Mouse (Mus musculus) lung, embryonic 14.5 days (tissue): ENCODE results near the gene Cfap97. TPM values are rescaled to one million over a fixed set of nuclear protein-coding genes. Genes with fewer than 3 reads are reported as not detected.

Source experiments
- ATAC-seq: fragments of 200-750 bp; cut with Nextera tagmentation; 2 replicates; pipeline ENCODE4 v1.8.0; 2017; ENCODE audit warnings: mild to moderate bottlenecking, moderate TSS enrichment, moderate library complexity; ENCODE audit not compliant: insufficient read depth
- DNase-seq: peaks from one replicate; pipeline ENCODE4 v3.0.0-alpha.2; 2015
- H3K27ac ChIP-seq: fragments of 300-500 bp; sonication (generic); 2 replicates; pipeline ENCODE4 v1.5.1; 2014; ENCODE audit warnings: low read depth, mild to moderate bottlenecking, moderate library complexity
- H3K27me3 ChIP-seq: fragments of 300-500 bp; sonication (generic); 2 replicates; pipeline ENCODE4 v1.6.1; 2014; ENCODE audit warnings: low read length, control low read depth; ENCODE audit not compliant: insufficient read depth
- H3K36me3 ChIP-seq: fragments of 300-500 bp; sonication (generic); 2 replicates; pipeline ENCODE4 v1.6.1; 2014; ENCODE audit warnings: control low read depth; ENCODE audit not compliant: insufficient read depth
- H3K4me1 ChIP-seq: fragments of 300-500 bp; sonication (generic); 2 replicates; pipeline ENCODE4 v1.6.1; 2014; ENCODE audit warnings: antibody characterized with exemption, control low read depth; ENCODE audit not compliant: insufficient read depth
- H3K4me2 ChIP-seq: fragments of 300-500 bp; sonication (generic); 2 replicates; pipeline ENCODE4 v1.6.1; 2014; ENCODE audit warnings: mild to moderate bottlenecking
- H3K4me3 ChIP-seq: fragments of 300-500 bp; sonication (generic); 2 replicates; pipeline ENCODE4 v1.5.1; 2014; ENCODE audit warnings: low read depth, low read length
- H3K9ac ChIP-seq: fragments of 300-500 bp; sonication (generic); 2 replicates; pipeline ENCODE4 v1.6.1; 2014
- H3K9me3 ChIP-seq: fragments of 300-500 bp; sonication (generic); 2 replicates; pipeline ENCODE4 v1.6.1; 2016; ENCODE audit warnings: low read depth, low read length, control low read depth
- CTCF ChIP-seq: IDR thresholded peaks from 2 replicates; pipeline ENCODE4 v1.5.1; 2016; ENCODE audit warnings: antibody characterized with exemption, low read depth
- WGBS: fragments of 180-500 bp; shearing (Covaris S2); extraction: QIAGEN DNeasy Blood & Tissue Kit; methylation state at CpG from one replicate; pipeline ENCODE4 v1.1.7; 2014; 5-methylcytosine and 5-hydroxymethylcytosine counted together
- polyA plus RNA-seq: library from polyadenylated mRNA; unstranded; fragments of >200 nt; fragmentation: Nextera tagmentation; extraction: Ambion mirVana; gene quantifications from 2 replicates; pipeline ENCODE4 v1.2.1, GENCODE M21; 2014

Gene Cfap97
- polyA plus RNA-seq, 1 experiment from 2014 or later: 24.1 TPM

DNA sequence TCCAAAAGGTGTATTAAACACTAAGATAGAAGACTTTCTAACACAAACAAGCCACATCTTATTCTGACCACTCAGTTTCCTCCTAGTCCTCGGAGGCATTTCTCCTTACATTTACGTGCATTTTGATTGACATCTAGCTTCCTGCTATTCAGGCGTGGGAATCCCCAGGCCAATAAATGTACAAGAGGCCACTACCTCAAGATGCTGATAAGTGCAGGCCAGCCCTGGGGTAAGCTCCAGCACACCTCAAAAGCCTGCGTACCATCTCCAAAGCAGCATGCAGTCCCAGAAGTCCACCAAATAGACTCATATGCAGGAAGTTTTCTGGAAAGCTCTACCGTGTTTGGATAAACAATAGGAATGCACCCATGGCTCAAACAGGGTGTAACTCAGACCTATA lies 8.1 kb upstream of the Cfap97 start:
- ATAC-seq: no peak
- Histone ChIP-seq H3K4me2 (no peak overlapping the region), H3K9ac (no peak overlapping the region), H3K27ac (no peak overlapping the region), H3K27me3 (no peaks in the 10 kb centered on the region), H3K4me3 (no peak overlapping the region), H3K9me3 (no peaks in the 10 kb centered on the region), H3K4me1 (no peaks in the 10 kb centered on the region), H3K36me3 (no peaks in the 10 kb centered on the region)
- TF ChIP-seq CTCF: no peak
- WGBS: 68% methylated on average over 5 of the region's 5 CpGs
- DNase-seq: no peak

DNA sequence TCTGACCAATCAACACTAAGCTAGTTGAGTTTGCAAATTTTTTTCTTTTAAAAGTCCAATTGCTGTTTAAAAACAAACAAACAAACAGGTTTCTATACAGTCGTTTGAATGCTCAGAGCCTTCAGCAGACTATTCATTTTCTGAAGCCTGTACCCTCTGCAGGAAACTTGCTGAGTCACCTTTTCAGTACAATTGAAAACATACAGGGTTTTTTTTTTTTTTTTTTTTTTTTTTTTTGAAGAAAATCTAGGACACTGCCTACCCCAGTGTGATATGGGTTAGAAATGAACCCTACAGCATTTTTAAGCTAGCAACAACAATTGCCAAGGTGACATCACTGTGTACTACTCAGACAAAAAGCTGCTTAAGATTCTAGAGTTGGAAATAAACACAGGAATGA lies 7.6 kb upstream of the Cfap97 start:
- Histone ChIP-seq H3K27ac (no peak overlapping the region), H3K9me3 (no peaks in the 10 kb centered on the region), H3K27me3 (no peaks in the 10 kb centered on the region), H3K4me2 (no peak overlapping the region), H3K36me3 (no peaks in the 10 kb centered on the region), H3K4me3 (no peak overlapping the region), H3K9ac (no peak overlapping the region), H3K4me1 (no peaks in the 10 kb centered on the region)
- no peak for ATAC-seq
- TF ChIP-seq CTCF: no peak
- DNase-seq: no peak
- WGBS: 25% methylated on average over 1 of the region's 1 CpGs

DNA sequence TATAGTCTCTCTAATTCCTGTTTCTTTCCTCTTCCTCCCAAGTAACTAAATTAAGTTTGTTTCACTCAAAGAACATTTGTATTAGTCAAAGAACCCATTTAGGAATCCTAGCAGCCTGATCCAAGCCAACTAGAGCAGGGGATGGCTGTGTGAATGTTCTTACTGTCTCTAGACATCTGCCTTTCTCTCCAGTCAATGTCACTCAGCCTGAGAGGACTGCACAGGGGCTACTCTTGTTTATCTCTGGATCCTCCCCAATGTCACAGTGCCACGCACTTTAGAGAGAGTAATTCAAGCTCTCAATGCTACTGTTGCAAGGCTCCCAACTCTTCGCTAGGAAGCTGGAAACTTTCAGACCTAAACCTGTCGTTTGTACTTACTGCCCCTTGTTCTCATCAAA lies 5.4 kb upstream of the Cfap97 start:
- H3K4me2 ChIP-seq: no peak overlapping the region
- 40% methylated on average over 3 of the region's 3 CpGs for WGBS

DNA sequence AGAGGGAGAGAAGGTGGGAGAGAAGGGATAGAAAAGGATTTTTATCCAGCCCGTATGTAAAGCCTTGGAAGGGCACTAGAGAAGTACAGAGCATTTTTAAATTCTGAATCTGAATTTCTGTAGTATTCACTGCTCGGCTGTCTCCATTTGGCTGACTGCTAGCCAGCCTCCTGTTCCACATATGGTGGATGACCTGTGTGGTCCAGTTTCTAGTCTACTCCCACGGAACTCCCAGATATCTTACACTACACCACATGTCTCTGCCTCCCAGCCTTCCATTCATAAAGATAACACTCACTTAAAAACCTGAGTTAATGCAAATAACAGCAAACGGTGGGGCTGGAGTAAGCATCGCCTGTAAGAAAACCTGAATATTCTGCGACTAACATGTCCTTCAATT lies 2.3 kb upstream of the Cfap97 start:
- no peak overlapping the region for H3K4me2 ChIP-seq
- H3K36me3 ChIP-seq: no peaks in the 10 kb centered on the region
- no peak overlapping the region for H3K9ac ChIP-seq
- H3K27ac ChIP-seq: no peak overlapping the region
- H3K9me3 ChIP-seq: no peaks in the 10 kb centered on the region
- 61% methylated on average over 6 of the region's 6 CpGs for WGBS
- TF ChIP-seq CTCF: no peak
- ATAC-seq (no peak), DNase-seq (no peak)
- no peak overlapping the region for H3K4me3 ChIP-seq
- H3K4me1 ChIP-seq: no peaks in the 10 kb centered on the region
- 0 out of 2 replicates have a peak, but pooled peaks cover 4% of the 10 kb centered on the region for H3K27me3 ChIP-seq

More for the DNA sequence above, 5.4 kb upstream of the Cfap97 start:
- no peak for TF ChIP-seq CTCF
- no peaks in the 10 kb centered on the region for H3K4me1 ChIP-seq
- no peak overlapping the region for H3K27ac ChIP-seq
- no peaks in the 10 kb centered on the region for H3K27me3 ChIP-seq
- ATAC-seq (no peak), DNase-seq (no peak)
- no peaks in the 10 kb centered on the region for H3K9me3 ChIP-seq
- no peaks in the 10 kb centered on the region for H3K36me3 ChIP-seq
- no peak overlapping the region for H3K4me3 ChIP-seq
- 0 out of 2 replicates have a peak overlapping the region, but pooled peaks have one; percentile 6 for H3K9ac ChIP-seq

DNA sequence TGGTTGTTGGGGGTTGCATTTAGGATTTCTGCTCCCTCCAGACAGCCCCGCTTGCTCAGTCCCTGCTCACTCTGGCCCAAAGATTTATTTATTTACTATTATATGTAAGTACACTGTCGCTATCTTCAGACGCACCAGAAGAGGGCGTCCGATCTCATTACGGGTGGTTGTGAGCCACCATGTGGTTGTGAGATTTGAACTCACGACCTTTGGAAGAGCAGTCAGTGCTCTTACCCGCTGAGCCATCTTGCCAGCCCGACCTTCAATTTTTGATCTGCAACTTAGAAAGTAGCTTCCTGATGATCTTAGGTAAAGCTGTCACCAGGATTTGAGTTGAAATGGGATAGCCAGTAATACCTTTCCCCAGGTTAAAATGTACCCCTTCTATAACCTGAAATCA lies 1.8 kb upstream of the Cfap97 start:
- H3K4me1 ChIP-seq: no peaks in the 10 kb centered on the region
- no peak overlapping the region for H3K9ac ChIP-seq
- WGBS: 74% methylated on average over 9 of the region's 9 CpGs
- no peak overlapping the region for H3K4me2 ChIP-seq
- 0 out of 2 replicates have a peak, but pooled peaks cover 4% of the 10 kb centered on the region for H3K27me3 ChIP-seq
- TF ChIP-seq CTCF: peak; percentile 13; the same call in 1 of the 2 replicates
- DNase-seq (no peak), ATAC-seq (no peak)
- no peaks in the 10 kb centered on the region for H3K36me3 ChIP-seq
- H3K27ac ChIP-seq: no peak overlapping the region
- no peak overlapping the region for H3K4me3 ChIP-seq
- no peaks in the 10 kb centered on the region for H3K9me3 ChIP-seq

DNA sequence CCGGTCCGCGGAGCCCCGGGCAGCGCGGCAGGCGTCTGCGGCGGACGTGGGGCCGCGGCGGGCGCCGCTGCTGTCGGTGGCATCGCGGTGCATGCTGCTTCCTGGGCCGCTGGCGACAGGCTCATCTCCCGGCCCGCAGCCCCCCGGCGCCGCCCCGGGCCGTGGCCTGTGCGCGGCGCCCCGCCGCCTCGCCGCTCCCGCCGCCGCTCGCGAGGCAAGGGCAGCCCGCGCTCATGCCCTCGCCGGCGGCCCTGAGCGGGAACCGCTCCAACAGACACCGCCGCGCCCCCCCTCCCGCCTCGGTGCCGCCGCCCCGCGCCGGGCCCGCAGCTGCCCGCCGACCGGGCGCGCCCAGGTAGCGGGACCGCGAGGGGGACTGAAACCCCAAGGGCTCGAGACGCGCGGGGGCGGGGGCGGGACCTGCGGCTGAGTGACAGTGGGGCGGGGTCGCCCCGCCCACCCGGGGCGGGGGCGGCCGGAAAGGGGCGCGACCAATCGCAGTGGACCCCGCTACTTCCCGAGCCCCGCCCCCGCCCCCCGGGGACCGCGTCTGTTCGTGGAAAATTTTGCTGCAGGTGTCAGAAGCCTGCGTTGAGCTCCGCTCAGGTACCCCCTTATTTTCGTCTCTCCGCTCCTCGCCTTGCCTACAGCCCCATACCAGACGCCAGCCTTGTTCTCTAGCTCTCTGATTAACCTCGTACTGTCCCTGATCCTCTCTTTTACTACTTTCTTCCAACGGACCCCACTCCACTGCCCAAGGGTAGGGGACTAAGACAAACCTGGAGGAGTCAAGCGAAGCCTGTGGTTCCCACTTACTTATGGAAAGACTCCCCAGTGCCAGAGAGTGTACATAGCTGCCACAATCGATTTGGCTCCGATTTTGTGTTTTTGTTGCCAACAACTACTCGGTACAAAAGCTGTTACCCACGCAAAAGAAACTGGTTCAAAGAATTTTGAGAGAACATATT lies 777 bp downstream of the Cfap97 start, which contains the start of gene Snx25:
TSS of gene Snx25 (minus strand) at position 96 of the 968 bp plus-strand sequence.
- Histone ChIP-seq H3K4me2 (peak within 1 kb of the TSS; percentile 95), H3K4me1 (no peaks in the 10 kb centered on the region), H3K27me3 (0 out of 2 replicates have a peak, but pooled peaks cover 4% of the 10 kb centered on the region), H3K9me3 (no peaks in the 10 kb centered on the region), H3K4me3 (peak within 1 kb of the TSS; percentile 76), H3K36me3 (no peaks in the 10 kb centered on the region), H3K9ac (peak within 1 kb of the TSS; percentile 78), H3K27ac (peak within 1 kb of the TSS; percentile 36; the same call in 1 of the 2 replicates)
- ATAC-seq (peak; percentile 86), DNase-seq (peak; percentile 87)
- WGBS: 2% methylated on average over 79 of the region's 103 CpGs
- no peak for TF ChIP-seq CTCF

DNA sequence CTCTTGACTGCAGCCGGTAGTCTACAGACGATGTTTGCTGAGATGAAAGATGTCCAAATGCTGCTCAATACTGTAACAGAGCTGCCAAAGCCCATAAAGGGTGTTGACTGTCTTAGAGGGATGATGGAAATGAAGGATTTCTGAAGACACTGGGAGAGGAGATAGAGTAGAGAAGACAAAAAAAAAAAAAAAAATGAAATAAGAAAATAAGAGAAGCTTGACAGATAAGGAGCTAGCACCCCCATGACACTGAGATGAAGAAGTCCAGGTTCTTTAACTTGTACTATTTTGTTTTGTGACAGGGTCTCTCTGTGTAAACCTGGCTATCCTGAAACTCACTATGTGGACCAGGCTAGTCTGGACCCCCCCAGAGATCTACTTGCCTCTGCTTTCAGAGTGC lies 1.5 kb downstream of the Cfap97 start:
- peak overlapping the region; percentile 76; the same call in 1 of the 2 replicates for H3K4me3 ChIP-seq
- no peaks in the 10 kb centered on the region for H3K4me1 ChIP-seq
- ATAC-seq (no peak), DNase-seq (no peak)
- H3K27ac ChIP-seq: no peak overlapping the region
- no peaks in the 10 kb centered on the region for H3K36me3 ChIP-seq
- H3K9ac ChIP-seq: no peak overlapping the region
- no peaks in the 10 kb centered on the region for H3K9me3 ChIP-seq
- no peak for TF ChIP-seq CTCF
- WGBS: 22% methylated on average over 2 of the region's 2 CpGs
- peak overlapping the region; percentile 95 for H3K4me2 ChIP-seq
- 0 out of 2 replicates have a peak, but pooled peaks cover 4% of the 10 kb centered on the region for H3K27me3 ChIP-seq
